ENCODE assay signal across 8 mouse cellular contexts in genomic region chr1:151705723-151706396, GRCm38 (mm10). TPM values are rescaled to one million over a fixed set of nuclear protein-coding genes. Genes with fewer than 3 reads are reported as not detected.
A peak's percentile ranks its signal among the peaks of the same experiment; 100 is the strongest.
DNase-seq lines count a peak whose midpoint lies in the region; ATAC-seq and TF ChIP-seq lines count a peak whose summit lies in the region.

No protein-coding gene starts in this region.

- H3K79me2 ChIP-seq in heart, adult 2 months (replicated peaks; ENCODE audit: control insufficient read depth, insufficient read depth, low read length), result no peaks in the 10 kb centered on the region

- peak; percentile 82 to 83 for DNase-seq in B cell, adult 2 months
- peak; percentile 79 to 84 for DNase-seq in adrenal gland, postnatal 36 days
- DNase-seq in heart, adult 2 months, result peak; percentile 72 to 78
- peak; percentile 79 for DNase-seq in kidney, adult 18-20 months
- peak; percentile 79 for DNase-seq in limb, embryonic 10.5 days (ENCODE audit: low spot score)
- DNase-seq in spleen, adult 2 months (ENCODE audit: low read depth in 1 of 2, low spot score in 2 of 2), result peak; percentile 42 to 70

- no peak for TF ChIP-seq POLR2A in heart, adult 2 months (IDR thresholded peaks at IDR 0.05; ENCODE audit: insufficient read depth, low read depth, low read length)
- no peak for TF ChIP-seq POLR2A in spleen, adult 2 months (IDR thresholded peaks at IDR 0.05; ENCODE audit: low read depth, low read length)

- intact Hi-C loops in heart, adult 2 months (cut with DNase I), result loop anchor here (1.0 to 10.0 kb wide), 3 partner anchors 142 to 671 kb away; no protein-coding TSS in a partner anchor

- TF ChIP-seq CTCF in heart, adult 2 months (IDR thresholded peaks at IDR 0.05), result no peak; the same call in 1 of the 2 replicates
- peak; percentile 79; the same call in 1 of the 2 replicates for TF ChIP-seq CTCF in spleen, adult 2 months (IDR thresholded peaks at IDR 0.05; ENCODE audit: extremely low read depth, insufficient read depth, insufficient read length, insufficient replicate concordance)

- H3K4me2 ChIP-seq in embryonic facial prominence, embryonic 13.5 days, result peak overlapping the region; percentile 16; the same call in 1 of the 2 replicates
- H3K4me2 ChIP-seq in midbrain, embryonic 15.5 days, result peak overlapping the region; percentile 26

- WGBS in embryonic facial prominence, embryonic 13.5 days, result 37% methylated on average over 11 of the region's 11 CpGs
- 32% methylated on average over 11 of the region's 11 CpGs for WGBS in heart, adult 2 months
- WGBS in limb, embryonic 10.5 days, result 40% methylated on average over 11 of the region's 11 CpGs
- 39% methylated on average over 11 of the region's 11 CpGs for WGBS in midbrain, embryonic 15.5 days
- 64% methylated on average over 11 of the region's 11 CpGs for WGBS in spleen, adult 2 months

- no peak for ATAC-seq in embryonic facial prominence, embryonic 13.5 days (ENCODE audit: insufficient number of reproducible peaks, insufficient read depth, low FRiP score, low TSS enrichment, low read depth)
- peak; percentile 76 for ATAC-seq in midbrain, embryonic 15.5 days (replicated peaks)

- H3K9me3 ChIP-seq in embryonic facial prominence, embryonic 13.5 days, result no peaks in the 10 kb centered on the region
- no peaks in the 10 kb centered on the region for H3K9me3 ChIP-seq in limb, embryonic 10.5 days (replicated peaks)
- H3K9me3 ChIP-seq in midbrain, embryonic 15.5 days, result no peaks in the 10 kb centered on the region

- peak; percentile 94; the same call in 1 of the 2 replicates for TF ChIP-seq EP300 in heart, adult 2 months (IDR thresholded peaks at IDR 0.05; ENCODE audit: insufficient read depth, low read depth, low read length)

- no peak overlapping the region for H3K27ac ChIP-seq in embryonic facial prominence, embryonic 13.5 days
- H3K27ac ChIP-seq in heart, adult 2 months, result no peak overlapping the region
- no peak overlapping the region for H3K27ac ChIP-seq in limb, embryonic 10.5 days
- H3K27ac ChIP-seq in midbrain, embryonic 15.5 days, result no peak overlapping the region
- H3K27ac ChIP-seq in spleen, adult 2 months (ENCODE audit: insufficient read depth, low read length), result no peak overlapping the region

- no peak overlapping the region for H3K4me3 ChIP-seq in embryonic facial prominence, embryonic 13.5 days
- H3K4me3 ChIP-seq in heart, adult 2 months, result no peak overlapping the region
- H3K4me3 ChIP-seq in limb, embryonic 10.5 days, result no peak overlapping the region
- H3K4me3 ChIP-seq in midbrain, embryonic 15.5 days, result no peak overlapping the region
- H3K4me3 ChIP-seq in spleen, adult 2 months (ENCODE audit: extremely low read depth, insufficient read depth, insufficient read length), result no peak overlapping the region

- peaks cover 6% of the 10 kb centered on the region for H3K27me3 ChIP-seq in embryonic facial prominence, embryonic 13.5 days
- H3K27me3 ChIP-seq in heart, adult 2 months (ENCODE audit: control insufficient read depth, insufficient read depth, low read length), result no peaks in the 10 kb centered on the region
- 0 out of 2 replicates have a peak, but pooled peaks cover 8% of the 10 kb centered on the region for H3K27me3 ChIP-seq in limb, embryonic 10.5 days (ENCODE audit: low read depth, poor library complexity, severe bottlenecking)
- no peaks in the 10 kb centered on the region for H3K27me3 ChIP-seq in midbrain, embryonic 15.5 days (replicated peaks)
- H3K27me3 ChIP-seq in spleen, adult 2 months (ENCODE audit: control insufficient read depth, insufficient read depth, low read length), result no peaks in the 10 kb centered on the region

- no peak overlapping the region for H3K9ac ChIP-seq in embryonic facial prominence, embryonic 13.5 days
- no peak overlapping the region for H3K9ac ChIP-seq in heart, adult 2 months (ENCODE audit: low read depth, low read length)
- H3K9ac ChIP-seq in midbrain, embryonic 15.5 days, result no peak overlapping the region

- peaks cover 13% of the 10 kb centered on the region for H3K4me1 ChIP-seq in embryonic facial prominence, embryonic 13.5 days
- peaks cover 4% of the 10 kb centered on the region; the same call in 1 of the 2 replicates for H3K4me1 ChIP-seq in heart, adult 2 months (ENCODE audit: control insufficient read depth, insufficient read depth, low read length)
- peaks cover 14% of the 10 kb centered on the region; the same call in 1 of the 2 replicates for H3K4me1 ChIP-seq in limb, embryonic 10.5 days
- H3K4me1 ChIP-seq in midbrain, embryonic 15.5 days, result peaks cover 4% of the 10 kb centered on the region; the same call in 1 of the 2 replicates
- H3K4me1 ChIP-seq in spleen, adult 2 months (ENCODE audit: control insufficient read depth, insufficient read depth, insufficient read length), result peaks cover 11% of the 10 kb centered on the region; the same call in 1 of the 2 replicates

- no peaks in the 10 kb centered on the region for H3K36me3 ChIP-seq in embryonic facial prominence, embryonic 13.5 days
- no peaks in the 10 kb centered on the region for H3K36me3 ChIP-seq in heart, adult 2 months (ENCODE audit: control insufficient read depth, insufficient read depth, low read length)
- no peaks in the 10 kb centered on the region for H3K36me3 ChIP-seq in limb, embryonic 10.5 days
- no peaks in the 10 kb centered on the region for H3K36me3 ChIP-seq in midbrain, embryonic 15.5 days (replicated peaks)
- no peaks in the 10 kb centered on the region; the same call in 1 of the 2 replicates for H3K36me3 ChIP-seq in spleen, adult 2 months (ENCODE audit: control insufficient read depth, insufficient read depth, low read length)

RNA-seq across cellular contexts. Expression of gene Edem3, which starts 49.3 kb away (rescaled TPM):
- total RNA-seq in adrenal gland, postnatal 36 days (2021), result 100 to 1,000 TPM; 120 to 146 TPM
- polyA plus RNA-seq in embryonic facial prominence, embryonic 13.5 days (2015; fragmentation: Nextera tagmentation; extraction: Ambion mirVana), result 13.8 and 17.0 TPM in 2 replicates
- total RNA-seq in heart, adult 2 months (2021), result 10 to 100 TPM; 18.3 to 19.4 TPM
- polyA plus RNA-seq in heart, adult 2 months (2012; rRNA removed), result 3.8 and 8.5 TPM in 2 replicates
- polyA plus RNA-seq in limb, embryonic 10.5 days (2016; fragmentation: Nextera tagmentation; extraction: Ambion mirVana), result 12.9 and 17.4 TPM in 2 replicates
- 20.3 and 22.3 TPM in 2 replicates for polyA plus RNA-seq in midbrain, embryonic 15.5 days (2015; fragmentation: Nextera tagmentation; extraction: Ambion mirVana)
- polyA plus RNA-seq in spleen, adult 2 months (2012; rRNA removed), result 2.8 and 5.0 TPM in 2 replicates
